9 mouse cellular contexts compared by ENCODE assay signal in the genomic region with DNA sequence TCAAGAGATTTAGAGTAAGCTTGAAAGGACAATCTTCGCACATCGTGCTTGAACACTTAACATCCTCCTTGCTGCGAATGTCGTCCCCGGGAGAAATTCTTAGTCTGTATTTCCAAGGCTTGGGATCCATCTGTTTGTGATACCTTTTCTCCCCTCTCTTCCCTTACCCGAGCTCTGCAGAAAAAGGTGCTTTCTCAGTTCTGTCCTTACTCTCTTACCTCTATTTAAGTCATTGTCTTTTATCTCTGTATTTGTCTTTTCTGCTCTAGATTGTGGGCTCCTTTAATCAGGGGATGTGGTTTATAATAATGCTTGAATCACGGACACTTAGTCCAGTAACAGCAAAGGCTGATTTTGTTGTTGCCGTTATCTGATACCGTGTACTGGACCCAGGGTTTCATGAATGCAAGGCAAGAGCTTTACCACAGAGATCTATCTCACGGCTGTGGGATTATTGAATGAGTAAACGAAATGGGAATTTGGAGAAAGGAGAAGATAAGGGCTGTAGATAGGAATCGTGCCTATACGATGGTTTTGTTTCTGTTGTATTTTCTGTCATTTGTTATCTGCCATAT. TPM values are rescaled to one million over a fixed set of nuclear protein-coding genes. Genes with fewer than 3 reads are reported as not detected.
DNase-seq lines count a peak whose midpoint lies in the region; ATAC-seq lines count a peak whose summit lies in the region.
"Had no signal": no experiment of that assay in that cellular context is flagged by ENCODE, and none has a peak within 500 bp of the region (broad histone marks: within the 10 kb centered on the region; RNA-seq: fewer than 3 reads in every experiment).

No protein-coding gene starts in this region.

- H3K4me2 ChIP-seq in embryonic facial prominence, embryonic 15.5 days (replicated peaks): peak overlapping the region; percentile 62
- peak overlapping the region; percentile 93 for H3K4me2 ChIP-seq in liver, embryonic 11.5 days

- no peaks in the 10 kb centered on the region for H3K27me3 ChIP-seq in erythroblast, embryonic 14.5 days (ENCODE audit: control insufficient read depth)
- H3K27me3 ChIP-seq in embryonic facial prominence, embryonic 15.5 days: no peaks in the 10 kb centered on the region
- no peaks in the 10 kb centered on the region for H3K27me3 ChIP-seq in liver, embryonic 11.5 days (replicated peaks; ENCODE audit: control insufficient read depth, insufficient read depth, low read length)
- H3K27me3 ChIP-seq: Patski had no signal

- peak overlapping the region; percentile 79 for H3K4me3 ChIP-seq in erythroblast, embryonic 14.5 days (replicated peaks)
- H3K4me3 ChIP-seq in embryonic facial prominence, embryonic 15.5 days (replicated peaks): peak overlapping the region; percentile 67
- H3K4me3 ChIP-seq in liver, embryonic 11.5 days (ENCODE audit: low read depth, low read length): peak overlapping the region; percentile 94

- peak; percentile 45 for DNase-seq in A20 (ENCODE audit: low read depth, low spot score)
- DNase-seq in liver, embryonic 11.5 days (ENCODE audit: low spot score): no peak
- no peak for DNase-seq in urinary bladder, postnatal 25 days (ENCODE audit: low spot score)
- DNase-seq in layer of hippocampus, postnatal 10 days (ENCODE audit: low spot score in 2 of 2): no peak
- DNase-seq in layer of hippocampus, adult 18-20 months (ENCODE audit: low spot score in 2 of 2): no peak

- peaks cover 29% of the 10 kb centered on the region for H3K4me1 ChIP-seq in erythroblast, embryonic 14.5 days (ENCODE audit: control insufficient read depth)
- H3K4me1 ChIP-seq in embryonic facial prominence, embryonic 15.5 days: peaks cover 14% of the 10 kb centered on the region
- peaks cover 9% of the 10 kb centered on the region for H3K4me1 ChIP-seq in liver, embryonic 11.5 days (replicated peaks; ENCODE audit: control insufficient read depth, insufficient read depth, low read length)

- no peaks in the 10 kb centered on the region for H3K9me3 ChIP-seq in erythroblast, embryonic 14.5 days (ENCODE audit: control insufficient read depth, low read length)
- no peaks in the 10 kb centered on the region for H3K9me3 ChIP-seq in embryonic facial prominence, embryonic 15.5 days (replicated peaks)
- H3K9me3 ChIP-seq in liver, embryonic 11.5 days (ENCODE audit: control insufficient read depth, low read length): no peaks in the 10 kb centered on the region

- peak overlapping the region; percentile 75 for H3K9ac ChIP-seq in embryonic facial prominence, embryonic 15.5 days
- H3K9ac ChIP-seq in liver, embryonic 11.5 days (ENCODE audit: low read depth, low read length): peak overlapping the region; percentile 93

- no peak for ATAC-seq in erythroblast, adult 5-6 weeks (replicated peaks; ENCODE audit: low FRiP score, poor library complexity, severe bottlenecking)
- ATAC-seq in embryonic facial prominence, embryonic 15.5 days (ENCODE audit: insufficient number of reproducible peaks, low FRiP score, low TSS enrichment, low read depth): no peak
- no peak for ATAC-seq in liver, embryonic 11.5 days (replicated peaks; ENCODE audit: low FRiP score)

- H3K36me3 ChIP-seq in erythroblast, embryonic 14.5 days (ENCODE audit: control insufficient read depth): peaks cover 29% of the 10 kb centered on the region
- peaks cover 12% of the 10 kb centered on the region for H3K36me3 ChIP-seq in embryonic facial prominence, embryonic 15.5 days
- H3K36me3 ChIP-seq in liver, embryonic 11.5 days (ENCODE audit: control insufficient read depth, insufficient read depth, low read length): 0 out of 2 replicates have a peak, but pooled peaks cover 7% of the 10 kb centered on the region

- WGBS in embryonic facial prominence, embryonic 15.5 days: 7% methylated on average over 13 of the region's 13 CpGs
- WGBS in liver, embryonic 11.5 days: 1% methylated on average over 13 of the region's 13 CpGs

- peak overlapping the region; percentile 95; the same call in 1 of the 2 replicates for H3K27ac ChIP-seq in embryonic facial prominence, embryonic 15.5 days (replicated peaks)
- no peak overlapping the region; the same call in 1 of the 2 replicates for H3K27ac ChIP-seq in liver, embryonic 11.5 days (ENCODE audit: low read depth, low read length)

RNA-seq across cellular contexts. Expression of a gene that starts 1.1 kb away (rescaled TPM):
- polyA plus RNA-seq in erythroblast, embryonic 14.5 days (2012): 0.53 and 0.69 TPM in 2 replicates
- 12.1 and 20.4 TPM in 2 replicates for total RNA-seq in erythroblast, adult 5-6 weeks (2015; ENCODE audit: low replicate concordance)
- 6.3 and 10.3 TPM in 2 replicates for total RNA-seq in erythroblast, adult 5-6 weeks (2017; ENCODE audit: low replicate concordance)
- 26.3 and 27.6 TPM in 2 replicates for polyA plus RNA-seq in embryonic facial prominence, embryonic 15.5 days (2015; fragmentation: Nextera tagmentation; extraction: Ambion mirVana)
- 23.8 and 30.9 TPM in 2 replicates for polyA plus RNA-seq in liver, embryonic 11.5 days (2014; fragmentation: Nextera tagmentation; extraction: Ambion mirVana)
- 10 to 100 TPM; 44.8 to 45.0 TPM for total RNA-seq in layer of hippocampus, postnatal 10 days (2021)
- total RNA-seq in layer of hippocampus, adult 18-20 months (2021): 10 to 100 TPM; 48.2 to 57.3 TPM
